20 mouse cellular contexts compared by ENCODE assay signal in genomic region chr1:131019492-131020098, GRCm38 (mm10). TPM values are rescaled to one million over a fixed set of nuclear protein-coding genes. Genes with fewer than 3 reads are reported as not detected.
"Had no signal": no experiment of that assay in that cellular context is flagged by ENCODE, and none has a peak within 500 bp of the region (broad histone marks: within the 10 kb centered on the region; RNA-seq: fewer than 3 reads in every experiment).

Gene Il10, plus strand, starts transcription at chr1:131019845.

- H3K4me1 ChIP-seq: liver, embryonic 12.5 days; lung, embryonic 15.5 days; midbrain, embryonic 12.5 days had no signal

- DNase-seq: kidney, adult 9 months; kidney, postnatal 10 days; kidney, postnatal 4 days; left cerebral cortex, postnatal 4 days; right cerebral cortex, postnatal 14 days; thymus, postnatal 4 days had no signal

- ATAC-seq: intestine, postnatal 0 days; liver, embryonic 12.5 days had no signal

- H3K36me3 ChIP-seq: limb, embryonic 13.5 days; liver, embryonic 12.5 days; lung, embryonic 15.5 days; midbrain, embryonic 12.5 days had no signal

- H3K9ac ChIP-seq: limb, embryonic 13.5 days; liver, embryonic 12.5 days; lung, embryonic 15.5 days; midbrain, embryonic 12.5 days had no signal

- H3K27me3 ChIP-seq: limb, embryonic 13.5 days; lung, embryonic 15.5 days had no signal

- H3K4me3 ChIP-seq: layer of hippocampus, adult 2 months; limb, embryonic 13.5 days; liver, embryonic 12.5 days; lung, embryonic 15.5 days; midbrain, embryonic 12.5 days had no signal

- H3K4me2 ChIP-seq: limb, embryonic 13.5 days; liver, embryonic 12.5 days; lung, embryonic 15.5 days; midbrain, embryonic 12.5 days had no signal

- H3K9me3 ChIP-seq: limb, embryonic 13.5 days; liver, embryonic 12.5 days; lung, embryonic 15.5 days; midbrain, embryonic 12.5 days had no signal

- H3K27ac ChIP-seq: layer of hippocampus, adult 2 months; limb, embryonic 13.5 days; liver, embryonic 12.5 days; lung, embryonic 15.5 days; midbrain, embryonic 12.5 days had no signal

RNA-seq across cellular contexts. Expression of gene Il10, which starts in this region (rescaled TPM):
- total RNA-seq: layer of hippocampus, adult 2 months; layer of hippocampus, postnatal 14 days; left cerebral cortex, adult 18-20 months; left cerebral cortex, postnatal 10 days; megakaryocyte-erythroid progenitor cell, adult 5-6 weeks; midbrain, postnatal 0 days had no signal
- polyA plus RNA-seq: intestine, postnatal 0 days; liver, embryonic 12.5 days; liver, embryonic 16.5 days; midbrain, embryonic 12.5 days; midbrain, postnatal 0 days; neural tube, embryonic 14.5 days; stomach, embryonic 16.5 days had no signal
